ENCODE assay signal across 9 mouse cellular contexts in the genomic region with DNA sequence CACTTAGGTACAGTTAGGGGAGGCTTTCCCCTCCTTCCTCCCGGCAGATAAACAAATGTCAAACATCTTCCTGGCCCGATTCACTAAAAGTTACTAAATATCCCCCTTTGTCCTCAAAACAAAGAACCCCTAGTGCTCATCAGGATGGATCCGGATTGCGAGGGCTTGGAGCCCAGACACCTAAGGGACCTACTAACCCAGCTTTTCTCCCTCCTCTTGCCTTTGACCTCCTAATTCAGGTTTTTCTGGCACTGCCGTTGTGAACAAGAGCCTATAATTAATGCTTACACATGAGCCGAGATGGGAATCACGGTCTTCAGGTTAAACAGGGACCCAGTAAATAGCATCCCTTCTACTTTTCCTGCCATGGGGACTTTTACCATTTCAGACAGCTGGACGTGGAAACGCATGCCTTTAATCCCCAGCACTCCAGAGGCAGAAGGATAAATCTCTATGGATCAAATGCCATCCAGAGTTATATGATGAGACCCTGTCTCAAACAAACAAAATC. TPM values are rescaled to one million over a fixed set of nuclear protein-coding genes. Genes with fewer than 3 reads are reported as not detected.
A peak's percentile ranks its signal among the peaks of the same experiment; 100 is the strongest.
DNase-seq lines count a peak whose midpoint lies in the region; ATAC-seq and TF ChIP-seq lines count a peak whose summit lies in the region.
"Had no signal": no experiment of that assay in that cellular context is flagged by ENCODE, and none has a peak within 500 bp of the region (broad histone marks: within the 10 kb centered on the region; RNA-seq: fewer than 3 reads in every experiment).

No protein-coding gene starts in this region.

- H3K9me3 ChIP-seq in heart, embryonic 14.5 days (ENCODE audit: control insufficient read depth, low read length): no peaks in the 10 kb centered on the region
- no peaks in the 10 kb centered on the region for H3K9me3 ChIP-seq in forebrain, postnatal 0 days (ENCODE audit: low read length)
- no peaks in the 10 kb centered on the region for H3K9me3 ChIP-seq in midbrain, embryonic 14.5 days (ENCODE audit: control insufficient read depth, low read length)

- no peaks in the 10 kb centered on the region for H3K27me3 ChIP-seq in heart, embryonic 14.5 days (ENCODE audit: control insufficient read depth, insufficient read depth, low read length)
- no peaks in the 10 kb centered on the region for H3K27me3 ChIP-seq in forebrain, postnatal 0 days (ENCODE audit: insufficient read depth, low read length)
- H3K27me3 ChIP-seq in midbrain, embryonic 14.5 days (ENCODE audit: control insufficient read depth, insufficient read depth, low read length): no peaks in the 10 kb centered on the region
- H3K27me3 ChIP-seq in thymus, adult 2 months (ENCODE audit: control insufficient read depth, insufficient read depth, low read length): no peaks in the 10 kb centered on the region

- no peak for TF ChIP-seq CTCF in forebrain, postnatal 0 days (IDR thresholded peaks at IDR 0.05; ENCODE audit: low read depth)
- TF ChIP-seq CTCF in thymus, adult 2 months (IDR thresholded peaks at IDR 0.05; ENCODE audit: borderline replicate concordance, control insufficient read depth, extremely low read depth, insufficient read depth, low read length, poor library complexity): no peak

- no peak for TF ChIP-seq POLR2A in thymus, adult 2 months (IDR thresholded peaks at IDR 0.05; ENCODE audit: control insufficient read depth, extremely low read depth, insufficient read depth, low read length, poor library complexity)

- H3K4me3 ChIP-seq in heart, embryonic 14.5 days (ENCODE audit: control insufficient read depth in 1 of 2, insufficient read depth in 1 of 2, low read depth in 1 of 2, low read length in 2 of 2): no peak overlapping the region
- H3K4me3 ChIP-seq in forebrain, postnatal 0 days (ENCODE audit: low read depth, low read length): peak overlapping the region; percentile 16
- peak overlapping the region; percentile 44 for H3K4me3 ChIP-seq in midbrain, embryonic 14.5 days (replicated peaks; ENCODE audit: low read depth, low read length)
- H3K4me3 ChIP-seq in thymus, adult 2 months (ENCODE audit: control insufficient read depth, insufficient read depth, low read length): no peak overlapping the region

- WGBS in heart, embryonic 14.5 days: 40% methylated on average over 9 of the region's 9 CpGs
- 5% methylated on average over 9 of the region's 9 CpGs for WGBS in forebrain, postnatal 0 days
- under 1% methylated on average over 9 of the region's 9 CpGs for WGBS in midbrain, embryonic 14.5 days
- WGBS in thymus, adult 2 months: 93% methylated on average over 9 of the region's 9 CpGs

- H3K36me3 ChIP-seq in heart, embryonic 14.5 days (ENCODE audit: control insufficient read depth, insufficient read depth, low read length): no peaks in the 10 kb centered on the region
- no peaks in the 10 kb centered on the region for H3K36me3 ChIP-seq in forebrain, postnatal 0 days (ENCODE audit: insufficient read depth)
- peaks cover 5% of the 10 kb centered on the region; the same call in 1 of the 2 replicates for H3K36me3 ChIP-seq in midbrain, embryonic 14.5 days (ENCODE audit: control insufficient read depth, insufficient read depth, low read length)
- no peaks in the 10 kb centered on the region for H3K36me3 ChIP-seq in thymus, adult 2 months (ENCODE audit: control insufficient read depth, insufficient read depth, low read length)

- H3K9ac ChIP-seq in heart, embryonic 14.5 days (ENCODE audit: low read length): peak overlapping the region; percentile 63
- peak overlapping the region; percentile 75 for H3K9ac ChIP-seq in forebrain, postnatal 0 days
- peak overlapping the region; percentile 70 for H3K9ac ChIP-seq in midbrain, embryonic 14.5 days (replicated peaks; ENCODE audit: low read length)

- H3K4me1 ChIP-seq in heart, embryonic 14.5 days (ENCODE audit: control insufficient read depth in 2 of 2, insufficient read depth in 2 of 2, low read length in 2 of 2): peaks cover 29 to 53% of the 10 kb centered on the region in 2 experiments
- peaks cover 46% of the 10 kb centered on the region for H3K4me1 ChIP-seq in forebrain, postnatal 0 days (ENCODE audit: insufficient read depth)
- peaks cover 60% of the 10 kb centered on the region for H3K4me1 ChIP-seq in midbrain, embryonic 14.5 days (ENCODE audit: control insufficient read depth, insufficient read depth, low read length)
- H3K4me1 ChIP-seq in thymus, adult 2 months (replicated peaks; ENCODE audit: control insufficient read depth, insufficient read depth, low read length): peaks cover 6% of the 10 kb centered on the region; the same call in 1 of the 2 replicates

- ATAC-seq in heart, embryonic 14.5 days (ENCODE audit: insufficient number of reproducible peaks, insufficient read depth, low FRiP score, low read depth): no peak
- no peak for ATAC-seq in forebrain, postnatal 0 days
- ATAC-seq in midbrain, embryonic 14.5 days (ENCODE audit: low FRiP score, low TSS enrichment): no peak

- H3K4me2 ChIP-seq in heart, embryonic 14.5 days (ENCODE audit: low read length): peak overlapping the region; percentile 44
- peak overlapping the region; percentile 87 for H3K4me2 ChIP-seq in forebrain, postnatal 0 days (ENCODE audit: low read depth)
- peak overlapping the region; percentile 98 for H3K4me2 ChIP-seq in midbrain, embryonic 14.5 days (ENCODE audit: low read length)

- H3K27ac ChIP-seq in heart, embryonic 14.5 days (replicated peaks in 1 of 2; ENCODE audit: control insufficient read depth in 1 of 2, insufficient read depth in 1 of 2, low read depth in 2 of 2, low read length in 2 of 2): peak overlapping the region in 1 of 2 experiments; percentile 53; a peak in 2 of 4 replicates
- H3K27ac ChIP-seq in forebrain, postnatal 0 days (ENCODE audit: low read depth, low read length): peak overlapping the region; percentile 98
- H3K27ac ChIP-seq in midbrain, embryonic 14.5 days (replicated peaks; ENCODE audit: low read depth, low read length): peak overlapping the region; percentile 99
- H3K27ac ChIP-seq in thymus, adult 2 months (ENCODE audit: control insufficient read depth, insufficient read depth, low read length): no peak overlapping the region

- DNase-seq in heart, adult 18-20 months: no peak
- peak; percentile 82 for DNase-seq in R1 (ENCODE audit: low read depth, low spot score)
- DNase-seq in forebrain, postnatal 0 days: no peak
- peak; percentile 58 for DNase-seq in midbrain, embryonic 14.5 days
- no peak for DNase-seq in natural killer cell, adult 2 months (ENCODE audit: low spot score in 2 of 2)
- DNase-seq in ovary, postnatal 10 days (ENCODE audit: low spot score): no peak
- DNase-seq in thymus, adult 2 months: no peak

RNA-seq across cellular contexts. Expression of gene Tuba1a, which starts 38.1 kb away (rescaled TPM):
- 790 and 917 TPM in 2 replicates for polyA plus RNA-seq in heart, embryonic 14.5 days (2014; fragmentation: Nextera tagmentation; extraction: Ambion mirVana)
- 10 to 100 TPM; 63.6 to 78.8 TPM for total RNA-seq in heart, adult 18-20 months (2021)
- 18,820 and 21,160 TPM in 2 replicates for total RNA-seq in forebrain, postnatal 0 days (2014; rRNA removed)
- polyA plus RNA-seq in forebrain, postnatal 0 days (2015; fragmentation: Nextera tagmentation; extraction: Ambion mirVana): 18,258 and 23,279 TPM in 2 replicates
- polyA plus RNA-seq in midbrain, embryonic 14.5 days (2014; fragmentation: Nextera tagmentation; extraction: Ambion mirVana): 17,220 and 18,751 TPM in 2 replicates
- polyA plus RNA-seq in thymus, adult 2 months (2012; rRNA removed): 373 and 432 TPM in 2 replicates

RNA-seq across cellular contexts. Expression of gene Tuba1c, which starts 38.1 kb away (rescaled TPM):
- polyA plus RNA-seq in heart, embryonic 14.5 days (2014; fragmentation: Nextera tagmentation; extraction: Ambion mirVana): 143 and 146 TPM in 2 replicates
- total RNA-seq in heart, adult 18-20 months (2021): 10 to 100 TPM; 31.8 to 41.4 TPM
- total RNA-seq in forebrain, postnatal 0 days (2014; rRNA removed): 22.1 and 24.9 TPM in 2 replicates
- polyA plus RNA-seq in forebrain, postnatal 0 days (2015; fragmentation: Nextera tagmentation; extraction: Ambion mirVana): 16.4 and 18.8 TPM in 2 replicates
- 13.5 and 24.8 TPM in 2 replicates for polyA plus RNA-seq in midbrain, embryonic 14.5 days (2014; fragmentation: Nextera tagmentation; extraction: Ambion mirVana)
- 294 and 330 TPM in 2 replicates for polyA plus RNA-seq in thymus, adult 2 months (2012; rRNA removed)

RNA-seq across cellular contexts. Expression of gene Gm49450, which starts 38.2 kb away (rescaled TPM):
- polyA plus RNA-seq in heart, embryonic 14.5 days (2014; fragmentation: Nextera tagmentation; extraction: Ambion mirVana): not detected in 2 replicates
- total RNA-seq in heart, adult 18-20 months (2021): not detected
- total RNA-seq in forebrain, postnatal 0 days (2014; rRNA removed): 1,610 and 2,499 TPM in 2 replicates
- polyA plus RNA-seq in forebrain, postnatal 0 days (2015; fragmentation: Nextera tagmentation; extraction: Ambion mirVana): not detected in 2 replicates
- polyA plus RNA-seq in midbrain, embryonic 14.5 days (2014; fragmentation: Nextera tagmentation; extraction: Ambion mirVana): not detected in 2 replicates
- polyA plus RNA-seq in thymus, adult 2 months (2012; rRNA removed): 82.1 and 153 TPM in 2 replicates
- total RNA-seq: liver, adult 2 months had no signal

RNA-seq across cellular contexts. Expression of gene Tuba1b, which starts 57.2 kb away (rescaled TPM):
- polyA plus RNA-seq in heart, embryonic 14.5 days (2014; fragmentation: Nextera tagmentation; extraction: Ambion mirVana): 1,494 and 1,560 TPM in 2 replicates
- 100 to 1,000 TPM; 138 to 153 TPM for total RNA-seq in heart, adult 18-20 months (2021)
- total RNA-seq in forebrain, postnatal 0 days (2014; rRNA removed): 1,927 and 1,958 TPM in 2 replicates
- polyA plus RNA-seq in forebrain, postnatal 0 days (2015; fragmentation: Nextera tagmentation; extraction: Ambion mirVana): 1,265 and 1,341 TPM in 2 replicates
- polyA plus RNA-seq in midbrain, embryonic 14.5 days (2014; fragmentation: Nextera tagmentation; extraction: Ambion mirVana): 1,095 and 1,120 TPM in 2 replicates
- 3,866 and 5,106 TPM in 2 replicates for polyA plus RNA-seq in thymus, adult 2 months (2012; rRNA removed)

Comparison
In these comparisons a context has a peak if more than half of its experiments do, and no peak if none do; other contexts are left out.
1. H3K4me2 ChIP-seq: peak in every context shown above with its lines; median percentile 98 in midbrain, embryonic 14.5 days; 87 in forebrain, postnatal 0 days; 44 in heart, embryonic 14.5 days.
2. H3K4me3 ChIP-seq: peak in forebrain, postnatal 0 days (single experiment) and midbrain, embryonic 14.5 days (single experiment); none in heart, embryonic 14.5 days (0 of 2) and thymus, adult 2 months (single experiment).
3. DNase-seq: peak in R1 (single experiment) and midbrain, embryonic 14.5 days (single experiment); none in heart, adult 18-20 months (0 of 2), forebrain, postnatal 0 days (single experiment), natural killer cell, adult 2 months (0 of 2), ovary, postnatal 10 days (single experiment) and thymus, adult 2 months (single experiment).
4. RNA of gene Tuba1a, which starts 38.1 kb away (polyA plus RNA-seq): 18,258 to 23,279 TPM in forebrain, postnatal 0 days and 17,220 to 18,751 TPM in midbrain, embryonic 14.5 days; 790 to 917 TPM in heart, embryonic 14.5 days and 373 to 432 TPM in thymus, adult 2 months; every median in the first group is over 10 times any median in the second.
5. RNA of gene Gm49450, which starts 38.2 kb away (polyA plus RNA-seq): 82.1 to 153 TPM in thymus, adult 2 months; not detected in heart, embryonic 14.5 days, not detected in forebrain, postnatal 0 days and not detected in midbrain, embryonic 14.5 days; every median in the first group is over 10 times any median in the second.
6. Peak in every context shown above with its lines, with median percentiles within 50 percentile points of each other: H3K9ac ChIP-seq.